Mouse (Mus musculus) bone marrow, adult 2 months (tissue): ENCODE results near the gene Ranbp10.

Source experiments
- CTCF ChIP-seq: fragments of 200-500 bp; IDR thresholded peaks from 2 replicates; pipeline ENCODE4 v1.5.1; 2011; ENCODE audit warnings: low read length, control low read depth; ENCODE audit not compliant: control insufficient read depth, insufficient read depth
- POLR2A ChIP-seq: fragments of 200-500 bp; IDR thresholded peaks from 2 replicates; pipeline ENCODE4 v1.6.1; 2011; ENCODE audit warnings: low read depth, mild to moderate bottlenecking, control low read depth, low read length, borderline replicate concordance; ENCODE audit not compliant: control insufficient read depth

- TF ChIP-seq POLR2A (no peak), CTCF (no peak)
These were observed 7.5 kb downstream of the Ranbp10 start for GRCm38 (mm10) chr8:105819659-105820058.
